Mouse (Mus musculus): ENCODE results near the gene Tas2r118.

The Tas2r118 gene

GRCm38 (mm10) chr6:23969960-23970359, at the start of gene Tas2r118:
TSS of gene Tas2r118 (minus strand) at chr6:23970060.
- DNase-seq (ENCODE audit: low spot score) = no peak

GRCm38 (mm10) chr6:24018320-24018719, 48.5 kb upstream of the Tas2r118 start:
- no peak for DNase-seq (ENCODE audit: low spot score)

GRCm38 (mm10) chr6:23993276-23993675, 23.4 kb upstream of the Tas2r118 start:
- DNase-seq (ENCODE audit: low spot score) = no peak

- no peak for DNase-seq (ENCODE audit: low spot score)
Measured at GRCm38 (mm10) chr6:23990687-23991387, 21.0 kb upstream of the Tas2r118 start.

- DNase-seq (ENCODE audit: low spot score) = no peak
Measured at GRCm38 (mm10) chr6:23986293-23986692, 16.4 kb upstream of the Tas2r118 start.

- DNase-seq (ENCODE audit: low spot score) = peak; percentile 26
Measured at GRCm38 (mm10) chr6:23966980-23967379, 2.9 kb downstream of the Tas2r118 start.

GRCm38 (mm10) chr6:23965925-23966324, 3.9 kb downstream of the Tas2r118 start:
- no peak for DNase-seq (ENCODE audit: low spot score)

- no peak for DNase-seq (ENCODE audit: low spot score)
Measured at GRCm38 (mm10) chr6:23963741-23964140, 6.1 kb downstream of the Tas2r118 start.

GRCm38 (mm10) chr6:23940776-23941175, 29.1 kb downstream of the Tas2r118 start:
- no peak for DNase-seq (ENCODE audit: low spot score)

GRCm38 (mm10) chr6:23938575-23939488, 31.0 kb downstream of the Tas2r118 start:
- no peak for DNase-seq (ENCODE audit: low spot score)

GRCm38 (mm10) chr6:23936414-23936813, 33.4 kb downstream of the Tas2r118 start:
- no peak for DNase-seq (ENCODE audit: low spot score)

- DNase-seq (ENCODE audit: low spot score) = no peak
Measured at GRCm38 (mm10) chr6:23923806-23924205, 46.1 kb downstream of the Tas2r118 start.

Measured in left cerebral cortex, adult 11 months (tissue).